Mouse (Mus musculus) stomach, embryonic 15.5 days (tissue): ENCODE measurements around the gene Aass. TPM values are rescaled to one million over a fixed set of nuclear protein-coding genes. Genes with fewer than 3 reads are reported as not detected.
"Not testable (repeated sequence)": the region's sequence is repeated elsewhere in the genome, so short reads cannot be mapped to it uniquely, and the experiment has no call there.

Experiments used
- ATAC-seq: fragments of 200-750 bp; cut with Nextera tagmentation; 2 replicates; pipeline ENCODE4 v1.8.0; 2017; ENCODE audit warnings: low read depth, moderate number of reproducible peaks, moderate TSS enrichment; ENCODE audit not compliant: insufficient read depth, low FRiP score
- H3K27ac ChIP-seq: fragments of 300-500 bp; sonication (generic); 2 replicates; pipeline ENCODE4 v1.5.1; 2015; ENCODE audit warnings: mild to moderate bottlenecking, inconsistent platforms
- H3K27me3 ChIP-seq: fragments of 300-500 bp; sonication (generic); replicated peaks from 2 replicates; pipeline ENCODE4 v1.6.1; 2015; ENCODE audit warnings: inconsistent platforms
- H3K36me3 ChIP-seq: fragments of 300-500 bp; sonication (generic); 2 replicates; pipeline ENCODE4 v1.6.1; 2015; ENCODE audit warnings: inconsistent platforms
- H3K4me1 ChIP-seq: fragments of 300-500 bp; sonication (generic); 2 replicates; pipeline ENCODE4 v1.6.1; 2015; ENCODE audit warnings: inconsistent platforms
- H3K4me2 ChIP-seq: fragments of 300-500 bp; sonication (generic); 2 replicates; pipeline ENCODE4 v1.6.1; 2015; ENCODE audit warnings: mild to moderate bottlenecking, inconsistent platforms
- H3K4me3 ChIP-seq: fragments of 300-500 bp; sonication (generic); replicated peaks from 2 replicates; pipeline ENCODE4 v1.5.1; 2015; ENCODE audit warnings: inconsistent platforms
- H3K9ac ChIP-seq: fragments of 300-500 bp; sonication (generic); 2 replicates; pipeline ENCODE4 v1.6.1; 2015; ENCODE audit warnings: inconsistent platforms
- H3K9me3 ChIP-seq: fragments of 300-500 bp; sonication (generic); 2 replicates; pipeline ENCODE4 v1.6.1; 2016; ENCODE audit warnings: inconsistent platforms
- WGBS: fragments of 180-500 bp; shearing (Covaris S2); methylation state at CpG from one replicate; pipeline ENCODE4 v1.1.7; 2015; 5-methylcytosine and 5-hydroxymethylcytosine counted together
- polyA plus RNA-seq: library from polyadenylated mRNA; unstranded; fragments of >200 nt; fragmentation: Nextera tagmentation; extraction: Ambion mirVana; gene quantifications from 2 replicates; pipeline ENCODE4 v1.2.1, GENCODE M21; 2015

Gene Aass
- polyA plus RNA-seq, 1 experiment from 2014 or later = 3.3 TPM

GRCm38 (mm10) chr6:23114781-23115180 is 18.0 kb downstream of the Aass start:
- Histone ChIP-seq H3K9me3 (no peaks in the 10 kb centered on the region), H3K9ac (no peak overlapping the region), H3K27ac (no peak overlapping the region), H3K36me3 (no peaks in the 10 kb centered on the region), H3K4me3 (no peak overlapping the region), H3K4me2 (no peak overlapping the region), H3K4me1 (no peaks in the 10 kb centered on the region), H3K27me3 (no peaks in the 10 kb centered on the region)
- WGBS = 64% methylated on average over 6 of the region's 6 CpGs
- ATAC-seq = no peak

DNA sequence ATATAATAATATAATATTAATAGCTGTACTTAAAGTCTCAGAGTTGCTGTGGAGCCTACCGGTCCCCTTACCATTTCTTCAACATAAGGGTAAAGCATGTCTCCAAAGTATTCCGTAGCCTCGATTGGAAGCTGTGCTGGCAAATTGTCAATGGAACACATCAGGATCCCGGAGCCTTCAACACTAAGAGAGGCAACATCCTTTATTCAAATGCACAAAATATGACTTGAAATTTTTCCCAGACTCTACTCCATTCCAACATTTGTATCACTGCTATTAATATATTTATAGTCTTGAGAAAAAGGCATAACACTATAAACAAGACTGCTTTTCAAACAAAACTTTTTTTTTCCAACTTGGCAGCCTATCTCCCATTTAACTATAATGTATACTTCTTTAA is 25.7 kb downstream of the Aass start:
- no peaks in the 10 kb centered on the region for H3K4me1 ChIP-seq
- no peaks in the 10 kb centered on the region for H3K27me3 ChIP-seq
- WGBS = 78% methylated on average over 4 of the region's 4 CpGs
- H3K9ac ChIP-seq = no peak overlapping the region
- no peak overlapping the region for H3K4me3 ChIP-seq
- H3K27ac ChIP-seq = no peak overlapping the region
- H3K9me3 ChIP-seq = no peaks in the 10 kb centered on the region
- ATAC-seq = no peak
- no peak overlapping the region for H3K4me2 ChIP-seq
- H3K36me3 ChIP-seq = no peaks in the 10 kb centered on the region

DNA sequence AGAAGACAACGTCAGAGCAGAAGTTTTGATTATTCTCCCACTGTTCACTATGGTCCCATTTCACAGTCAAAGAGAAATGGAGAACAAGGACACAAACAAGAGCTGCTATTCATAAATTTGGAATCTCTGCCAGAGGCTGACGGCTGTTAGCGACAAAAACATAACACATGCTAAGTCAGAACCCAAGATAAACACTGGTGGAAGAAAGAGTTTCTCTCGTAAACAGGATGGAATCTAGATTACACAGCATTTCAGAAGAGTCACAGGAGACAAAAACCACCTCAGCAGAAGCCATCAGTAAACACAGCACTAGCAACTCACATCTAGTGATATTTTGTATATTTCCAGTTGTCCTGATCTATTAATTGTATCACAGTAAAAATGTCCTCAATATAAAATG is 26.4 kb downstream of the Aass start:
- no peak overlapping the region for H3K4me2 ChIP-seq
- no peaks in the 10 kb centered on the region for H3K27me3 ChIP-seq
- 41% methylated on average over 4 of the region's 4 CpGs for WGBS
- no peak overlapping the region for H3K27ac ChIP-seq
- H3K9ac ChIP-seq = no peak overlapping the region
- H3K4me1 ChIP-seq = no peaks in the 10 kb centered on the region
- ATAC-seq = no peak
- H3K9me3 ChIP-seq = no peaks in the 10 kb centered on the region
- no peak overlapping the region for H3K4me3 ChIP-seq
- H3K36me3 ChIP-seq = no peaks in the 10 kb centered on the region

DNA sequence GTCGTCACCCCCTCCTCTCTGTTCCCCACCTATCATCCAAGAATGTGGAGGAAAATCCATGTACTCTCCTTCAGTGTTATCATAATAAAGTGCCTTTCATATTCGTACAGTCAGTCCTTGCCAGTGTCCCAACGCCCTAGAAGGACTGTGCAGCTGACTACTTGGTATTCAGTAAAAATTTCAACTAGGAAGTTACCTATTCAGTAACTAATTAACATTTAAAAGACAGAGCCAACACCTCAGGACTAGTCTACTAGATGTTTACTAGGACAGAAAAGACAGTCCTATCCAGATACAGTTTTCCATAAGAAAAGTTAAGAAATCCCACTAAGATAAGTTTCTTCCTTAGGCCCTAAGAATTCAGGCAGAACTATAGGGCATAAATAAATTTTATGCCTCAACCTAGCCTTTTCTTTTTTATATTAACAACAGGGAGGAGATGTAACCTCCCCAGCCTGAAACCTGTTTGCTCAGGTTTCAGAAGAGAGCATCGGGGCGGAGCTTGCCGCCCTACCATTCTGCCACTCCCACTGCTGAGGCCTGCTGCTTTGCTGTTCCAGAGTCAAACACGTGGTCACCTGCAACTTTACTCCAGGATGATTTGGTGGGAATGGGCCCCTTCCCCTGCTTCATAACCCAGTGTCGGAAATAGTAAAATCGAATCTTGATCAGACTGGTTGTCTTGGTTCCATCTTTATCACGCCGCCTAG is 42.3 kb downstream of the Aass start:
- 84% methylated on average over 11 of the region's 11 CpGs for WGBS

GRCm38 (mm10) chr6:23089292-23089691 is 43.5 kb downstream of the Aass start:
- not testable (repeated sequence) for ATAC-seq, H3K4me2 ChIP-seq, H3K4me3 ChIP-seq, H3K9ac ChIP-seq, H3K4me1 ChIP-seq, H3K9me3 ChIP-seq, H3K27ac ChIP-seq, H3K27me3 ChIP-seq, H3K36me3 ChIP-seq
- WGBS = 77% methylated on average over 4 of the region's 4 CpGs

More for the DNA sequence above, 42.3 kb downstream of the Aass start:
- H3K4me1 ChIP-seq, H3K9ac ChIP-seq, ATAC-seq, H3K27me3 ChIP-seq, H3K9me3 ChIP-seq, H3K4me2 ChIP-seq, H3K27ac ChIP-seq, H3K36me3 ChIP-seq, H3K4me3 ChIP-seq: not testable (repeated sequence)

- H3K9ac ChIP-seq = no peak overlapping the region
- no peaks in the 10 kb centered on the region for H3K27me3 ChIP-seq
- 81% methylated on average over 5 of the region's 5 CpGs for WGBS
- no peak overlapping the region for H3K4me3 ChIP-seq
- H3K4me2 ChIP-seq = no peak overlapping the region
- peak; percentile 76 for ATAC-seq
- H3K9me3 ChIP-seq = no peaks in the 10 kb centered on the region
- H3K27ac ChIP-seq = no peak overlapping the region
- no peaks in the 10 kb centered on the region for H3K36me3 ChIP-seq
- no peaks in the 10 kb centered on the region for H3K4me1 ChIP-seq
Observed at GRCm38 (mm10) chr6:23084587-23085421, 48.0 kb downstream of the Aass start.

DNA sequence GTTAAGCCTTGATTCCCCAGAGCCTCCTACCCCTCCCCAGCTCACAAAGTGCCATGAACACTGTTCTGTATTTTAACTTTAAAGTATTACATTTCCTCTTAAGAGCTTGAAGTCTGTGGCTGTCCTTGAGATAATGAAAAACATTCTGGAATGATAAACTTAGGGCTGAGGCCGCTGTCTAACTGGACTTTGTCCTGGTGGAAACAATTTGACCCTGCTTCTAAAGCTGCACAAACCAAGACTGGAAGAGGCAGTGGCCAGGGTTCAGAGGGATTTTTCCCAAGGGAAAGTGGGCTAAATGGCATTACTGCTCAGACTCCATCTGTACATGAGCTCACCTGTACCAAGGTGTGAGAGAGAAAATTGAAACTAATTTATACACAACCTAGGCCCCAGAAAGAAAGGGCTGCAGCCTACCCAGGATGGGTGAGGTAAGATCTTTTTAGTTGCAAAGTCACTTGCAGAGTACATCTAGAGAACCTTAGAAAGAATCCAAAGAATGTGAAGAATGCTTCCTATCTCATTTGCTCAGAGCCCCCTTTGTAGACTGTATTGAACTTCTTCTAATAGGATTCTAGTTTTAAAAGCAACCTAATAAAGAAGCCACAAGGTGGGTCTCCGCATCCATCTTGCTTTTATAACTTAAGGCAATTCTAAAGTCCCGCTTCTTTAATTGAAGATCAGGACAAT is 52.6 kb downstream of the Aass start:
- Histone ChIP-seq H3K27ac (no peak overlapping the region), H3K9ac (no peak overlapping the region), H3K4me3 (no peak overlapping the region), H3K36me3 (no peaks in the 10 kb centered on the region), H3K9me3 (no peaks in the 10 kb centered on the region), H3K4me2 (no peak overlapping the region), H3K4me1 (no peaks in the 10 kb centered on the region), H3K27me3 (no peaks in the 10 kb centered on the region)
- peak; percentile 67 for ATAC-seq
- 52% methylated on average over 3 of the region's 3 CpGs for WGBS

- no peak for ATAC-seq
- Histone ChIP-seq H3K4me3 (no peak overlapping the region), H3K9me3 (no peaks in the 10 kb centered on the region), H3K27ac (no peak overlapping the region), H3K4me1 (no peaks in the 10 kb centered on the region), H3K27me3 (no peaks in the 10 kb centered on the region), H3K9ac (no peak overlapping the region), H3K36me3 (no peaks in the 10 kb centered on the region), H3K4me2 (no peak overlapping the region)
- WGBS = 68% methylated on average over 2 of the region's 2 CpGs
Observed at GRCm38 (mm10) chr6:23078273-23078672, 54.5 kb downstream of the Aass start.

DNA sequence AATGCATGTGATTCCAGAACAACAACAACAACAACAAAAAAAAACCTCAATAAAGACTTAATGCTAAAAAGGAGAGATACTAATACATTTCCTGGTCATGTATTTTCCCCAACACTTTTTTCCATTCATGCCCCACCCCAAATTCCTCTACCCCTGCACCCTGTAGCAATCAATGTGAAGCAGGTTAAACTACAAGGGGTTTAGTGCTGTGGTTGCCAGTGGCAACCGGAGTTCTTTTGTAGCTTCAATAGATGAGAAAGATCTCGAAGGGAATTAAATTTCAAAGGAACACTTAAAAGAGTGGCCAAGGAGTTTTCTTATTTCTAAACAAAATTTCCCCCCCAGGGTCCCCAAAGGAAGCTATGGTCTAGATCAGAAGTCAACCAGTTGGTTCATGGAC is 56.7 kb downstream of the Aass start:
- H3K9ac ChIP-seq = no peak overlapping the region
- whole genome bisulfite sequencing = 67% methylated on average over 2 of the region's 2 CpGs
- H3K27me3 ChIP-seq = no peaks in the 10 kb centered on the region
- no peaks in the 10 kb centered on the region for H3K36me3 ChIP-seq
- no peaks in the 10 kb centered on the region for H3K4me1 ChIP-seq
- no peak overlapping the region for H3K4me3 ChIP-seq
- H3K9me3 ChIP-seq = no peaks in the 10 kb centered on the region
- no peak overlapping the region for H3K27ac ChIP-seq
- H3K4me2 ChIP-seq = no peak overlapping the region
- no peak for ATAC-seq

- Histone ChIP-seq H3K4me2 (no peak overlapping the region), H3K27me3 (no peaks in the 10 kb centered on the region), H3K9ac (no peak overlapping the region), H3K4me1 (no peaks in the 10 kb centered on the region), H3K9me3 (no peaks in the 10 kb centered on the region), H3K4me3 (no peak overlapping the region), H3K36me3 (no peaks in the 10 kb centered on the region), H3K27ac (no peak overlapping the region)
- ATAC-seq = no peak
- 91% methylated on average over 5 of the region's 5 CpGs for WGBS
Observed at GRCm38 (mm10) chr6:23055734-23056133, 77.1 kb downstream of the Aass start.

- H3K36me3 ChIP-seq = no peaks in the 10 kb centered on the region
- no peaks in the 10 kb centered on the region for H3K27me3 ChIP-seq
- H3K4me2 ChIP-seq = no peak overlapping the region
- no peaks in the 10 kb centered on the region for H3K9me3 ChIP-seq
- H3K4me1 ChIP-seq = no peaks in the 10 kb centered on the region
- WGBS = 85% methylated on average over 4 of the region's 4 CpGs
- no peak overlapping the region for H3K27ac ChIP-seq
- no peak overlapping the region for H3K9ac ChIP-seq
- H3K4me3 ChIP-seq = no peak overlapping the region
- no peak for ATAC-seq
Observed at GRCm38 (mm10) chr6:23048836-23049235, 84.0 kb downstream of the Aass start.

DNA sequence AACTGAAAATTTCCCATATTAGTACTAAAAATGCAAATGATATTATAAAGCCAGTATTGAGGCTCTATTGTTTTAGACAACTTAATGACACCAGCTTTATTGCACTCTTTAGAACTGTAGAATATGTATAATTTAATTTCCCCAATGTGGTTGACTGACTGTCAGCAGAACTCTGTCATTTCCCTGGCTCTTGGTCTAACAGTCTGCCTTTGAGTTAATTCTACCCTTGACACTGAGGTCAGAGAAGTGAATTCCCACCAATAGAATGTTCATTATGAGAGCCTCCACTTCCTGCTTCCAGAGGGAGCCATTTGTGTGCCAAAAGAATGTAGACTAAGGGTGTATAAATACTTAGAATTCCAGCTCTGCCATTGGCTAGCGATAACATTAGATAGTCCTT is 104.5 kb downstream of the Aass start:
- no peak overlapping the region for H3K9ac ChIP-seq
- no peaks in the 10 kb centered on the region for H3K9me3 ChIP-seq
- H3K4me3 ChIP-seq = no peak overlapping the region
- WGBS = 63% methylated on average over 1 of the region's 1 CpGs
- no peak overlapping the region for H3K27ac ChIP-seq
- H3K4me2 ChIP-seq = no peak overlapping the region
- no peaks in the 10 kb centered on the region for H3K36me3 ChIP-seq
- H3K4me1 ChIP-seq = no peaks in the 10 kb centered on the region
- no peaks in the 10 kb centered on the region for H3K27me3 ChIP-seq
- ATAC-seq = no peak
